Mouse (Mus musculus): ENCODE data around the gene Rcl1. TPM values are rescaled to one million over a fixed set of nuclear protein-coding genes. Genes with fewer than 3 reads are reported as not detected.

The Rcl1 gene
- polyA plus RNA-seq, 1 experiment from 2014 or later, result 26.0 TPM

DNA sequence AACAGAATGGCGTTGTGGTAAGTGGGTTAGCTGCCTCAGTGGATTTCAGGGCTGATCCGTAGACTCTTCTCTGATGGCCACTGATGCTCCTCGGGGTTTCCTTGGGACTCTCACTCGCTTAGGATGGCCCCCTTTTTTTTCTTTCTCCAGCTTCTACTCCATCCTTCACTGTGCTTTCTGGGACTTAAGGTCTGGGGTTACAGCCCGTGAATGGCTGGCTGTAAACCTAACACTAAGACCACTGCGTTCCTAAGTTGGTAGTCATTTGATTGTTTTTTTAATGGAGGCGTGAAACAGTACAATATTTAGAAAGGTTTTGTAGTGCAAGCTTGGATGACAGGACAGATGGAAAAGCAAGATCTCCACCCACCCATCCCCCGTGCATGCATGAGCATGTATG, 914 bp upstream of the Rcl1 start:
- 24% methylated on average over 8 of the region's 8 CpGs for WGBS
- Histone ChIP-seq H3K27me3 (ENCODE audit: control insufficient read depth, insufficient read depth, low read length) (no peaks in the 10 kb centered on the region), H3K4me1 (replicated peaks; ENCODE audit: control insufficient read depth, insufficient read depth) (no peaks in the 10 kb centered on the region; the same call in 1 of the 2 replicates)

GRCm38 (mm10) chr19:29101591-29101990, 416 bp downstream of the Rcl1 start:
- Histone ChIP-seq H3K27me3 (ENCODE audit: control insufficient read depth, insufficient read depth, low read length) (no peaks in the 10 kb centered on the region), H3K36me3 (ENCODE audit: control insufficient read depth, insufficient read depth, low read length) (no peaks in the 10 kb centered on the region), H3K9ac (ENCODE audit: low read length) (peak overlapping the region; percentile 83), H3K27ac (replicated peaks) (peak overlapping the region; percentile 58; the same call in 1 of the 2 replicates), H3K4me2 (replicated peaks; ENCODE audit: low read depth) (peak overlapping the region; percentile 97), H3K4me3 (ENCODE audit: low read depth, low read length) (peak overlapping the region; percentile 88), H3K4me1 (replicated peaks; ENCODE audit: control insufficient read depth, insufficient read depth) (no peaks in the 10 kb centered on the region; the same call in 1 of the 2 replicates), H3K9me3 (ENCODE audit: control insufficient read depth, low read length) (no peaks in the 10 kb centered on the region)
- TF ChIP-seq EP300 (optimal IDR thresholded peaks at IDR 0.05) (no peak), CTCF (IDR thresholded peaks at IDR 0.05; ENCODE audit: low read depth) (no peak)
- WGBS, result under 1% methylated on average over 27 of the region's 27 CpGs
- ATAC-seq (ENCODE audit: low FRiP score, low TSS enrichment) (peak; percentile 19; the same call in 1 of the 2 replicates), DNase-seq (ENCODE audit: low spot score) (no peak)

More for the DNA sequence above, 914 bp upstream of the Rcl1 start:
- no peaks in the 10 kb centered on the region for H3K36me3 ChIP-seq (ENCODE audit: control insufficient read depth, insufficient read depth, low read length)
- H3K9me3 ChIP-seq (ENCODE audit: control insufficient read depth, low read length), result no peaks in the 10 kb centered on the region
- DNase-seq (ENCODE audit: low spot score), result no peak
- peak overlapping the region; percentile 82 for H3K4me2 ChIP-seq (replicated peaks; ENCODE audit: low read depth)
- H3K4me3 ChIP-seq (ENCODE audit: low read depth, low read length), result peak overlapping the region; percentile 88; the same call in 1 of the 2 replicates
- no peak overlapping the region for H3K27ac ChIP-seq (replicated peaks)
- no peak overlapping the region for H3K9ac ChIP-seq (ENCODE audit: low read length)
- ATAC-seq (ENCODE audit: low FRiP score, low TSS enrichment), result no peak
- TF ChIP-seq CTCF (IDR thresholded peaks at IDR 0.05; ENCODE audit: low read depth) (no peak), EP300 (optimal IDR thresholded peaks at IDR 0.05) (no peak)

GRCm38 (mm10) chr19:29102098-29102497, 923 bp downstream of the Rcl1 start:
- DNase-seq (ENCODE audit: low spot score), result no peak
- Histone ChIP-seq H3K36me3 (ENCODE audit: control insufficient read depth, insufficient read depth, low read length) (no peaks in the 10 kb centered on the region), H3K9ac (ENCODE audit: low read length) (peak overlapping the region; percentile 83), H3K27ac (replicated peaks) (no peak overlapping the region), H3K9me3 (ENCODE audit: control insufficient read depth, low read length) (no peaks in the 10 kb centered on the region), H3K27me3 (ENCODE audit: control insufficient read depth, insufficient read depth, low read length) (no peaks in the 10 kb centered on the region), H3K4me3 (ENCODE audit: low read depth, low read length) (peak overlapping the region; percentile 88), H3K4me1 (replicated peaks; ENCODE audit: control insufficient read depth, insufficient read depth) (no peaks in the 10 kb centered on the region; the same call in 1 of the 2 replicates), H3K4me2 (replicated peaks; ENCODE audit: low read depth) (peak overlapping the region; percentile 97)
- no peak for ATAC-seq (ENCODE audit: low FRiP score, low TSS enrichment)
- TF ChIP-seq CTCF (IDR thresholded peaks at IDR 0.05; ENCODE audit: low read depth), result no peak
- TF ChIP-seq EP300 (optimal IDR thresholded peaks at IDR 0.05), result no peak
- WGBS, result 8% methylated on average over 13 of the region's 13 CpGs

DNA sequence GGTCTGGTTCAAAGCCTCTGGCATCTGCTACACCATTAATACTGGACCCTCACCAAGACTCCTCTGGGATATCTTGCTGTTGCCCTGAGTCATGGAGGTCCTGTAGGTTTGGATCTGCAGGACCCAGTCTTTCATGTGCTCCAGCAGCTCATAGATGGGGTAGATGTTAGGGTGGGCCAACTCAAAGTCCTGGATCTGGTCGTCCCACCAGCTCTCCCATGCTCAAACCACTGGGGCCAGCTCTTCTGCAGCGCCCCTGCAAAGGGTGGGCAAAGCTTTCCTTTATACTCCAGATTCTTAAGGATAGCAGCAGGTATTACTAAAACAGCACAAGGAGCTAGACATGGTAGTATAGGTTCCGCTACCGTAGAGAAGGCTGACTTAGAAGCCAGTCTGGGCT, 4.6 kb downstream of the Rcl1 start:
- H3K4me1 ChIP-seq (replicated peaks; ENCODE audit: control insufficient read depth, insufficient read depth), result no peaks in the 10 kb centered on the region
- no peak for ATAC-seq (ENCODE audit: low FRiP score, low TSS enrichment)
- WGBS, result 95% methylated on average over 4 of the region's 4 CpGs
- no peaks in the 10 kb centered on the region for H3K36me3 ChIP-seq (ENCODE audit: control insufficient read depth, insufficient read depth, low read length)
- no peaks in the 10 kb centered on the region for H3K27me3 ChIP-seq (ENCODE audit: control insufficient read depth, insufficient read depth, low read length)
- H3K4me3 ChIP-seq (ENCODE audit: low read depth, low read length), result no peak overlapping the region
- H3K9ac ChIP-seq (ENCODE audit: low read length), result no peak overlapping the region
- no peak overlapping the region for H3K27ac ChIP-seq (replicated peaks)
- no peak for DNase-seq (ENCODE audit: low spot score)
- no peak for TF ChIP-seq CTCF (IDR thresholded peaks at IDR 0.05; ENCODE audit: low read depth)
- TF ChIP-seq EP300 (optimal IDR thresholded peaks at IDR 0.05), result no peak
- H3K9me3 ChIP-seq (ENCODE audit: control insufficient read depth, low read length), result no peaks in the 10 kb centered on the region
- H3K4me2 ChIP-seq (replicated peaks; ENCODE audit: low read depth), result no peak overlapping the region

- Histone ChIP-seq H3K4me3 (ENCODE audit: low read depth, low read length) (no peak overlapping the region), H3K9ac (ENCODE audit: low read length) (no peak overlapping the region), H3K4me1 (replicated peaks; ENCODE audit: control insufficient read depth, insufficient read depth) (no peaks in the 10 kb centered on the region), H3K27ac (replicated peaks) (no peak overlapping the region), H3K36me3 (ENCODE audit: control insufficient read depth, insufficient read depth, low read length) (no peaks in the 10 kb centered on the region), H3K4me2 (replicated peaks; ENCODE audit: low read depth) (no peak overlapping the region), H3K9me3 (ENCODE audit: control insufficient read depth, low read length) (no peaks in the 10 kb centered on the region), H3K27me3 (ENCODE audit: control insufficient read depth, insufficient read depth, low read length) (no peaks in the 10 kb centered on the region)
- TF ChIP-seq CTCF (IDR thresholded peaks at IDR 0.05; ENCODE audit: low read depth) (no peak), EP300 (optimal IDR thresholded peaks at IDR 0.05) (no peak)
- no peak for ATAC-seq (ENCODE audit: low FRiP score, low TSS enrichment)
- no peak for DNase-seq (ENCODE audit: low spot score)
- 80% methylated on average over 5 of the region's 5 CpGs for WGBS
These were observed 5.1 kb downstream of the Rcl1 start for GRCm38 (mm10) chr19:29106261-29106660.

DNA sequence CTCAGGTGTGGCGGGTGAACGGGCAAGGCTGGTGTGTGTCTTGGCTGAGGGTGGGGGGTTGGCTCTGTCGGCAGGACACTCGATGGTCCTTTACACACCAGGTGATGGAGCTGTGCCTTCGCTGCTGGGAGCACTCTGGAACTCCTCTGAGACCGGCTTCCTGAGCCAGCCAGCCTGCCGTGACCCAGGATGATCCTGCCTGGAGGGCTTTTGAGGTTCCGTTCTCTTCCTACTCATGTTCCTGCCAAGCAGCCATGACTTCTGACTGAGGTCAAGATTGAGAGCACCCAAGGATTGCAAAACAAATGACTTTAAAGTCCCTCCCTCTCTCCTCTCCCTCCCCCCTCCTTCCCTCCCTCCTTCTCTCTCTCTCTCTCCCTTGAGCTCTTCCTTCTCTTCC, 11.5 kb downstream of the Rcl1 start:
- no peaks in the 10 kb centered on the region for H3K9me3 ChIP-seq (ENCODE audit: control insufficient read depth, low read length)
- no peak for ATAC-seq (ENCODE audit: low FRiP score, low TSS enrichment)
- WGBS, result 77% methylated on average over 8 of the region's 8 CpGs
- DNase-seq (ENCODE audit: low spot score), result no peak
- H3K27me3 ChIP-seq (ENCODE audit: control insufficient read depth, insufficient read depth, low read length), result no peaks in the 10 kb centered on the region
- no peak overlapping the region for H3K9ac ChIP-seq (ENCODE audit: low read length)
- H3K4me1 ChIP-seq (replicated peaks; ENCODE audit: control insufficient read depth, insufficient read depth), result no peaks in the 10 kb centered on the region
- TF ChIP-seq CTCF (IDR thresholded peaks at IDR 0.05; ENCODE audit: low read depth) (no peak), EP300 (optimal IDR thresholded peaks at IDR 0.05) (no peak)
- no peak overlapping the region for H3K4me3 ChIP-seq (ENCODE audit: low read depth, low read length)
- H3K4me2 ChIP-seq (replicated peaks; ENCODE audit: low read depth), result no peak overlapping the region
- H3K36me3 ChIP-seq (ENCODE audit: control insufficient read depth, insufficient read depth, low read length), result no peaks in the 10 kb centered on the region; the same call in 1 of the 2 replicates
- no peak overlapping the region for H3K27ac ChIP-seq (replicated peaks)
